Mouse (Mus musculus) spleen, postnatal 10 days (tissue): ENCODE results near the gene Cdk19.

ENCODE experiments used
- DNase-seq, 2 experiments: peaks; one replicate each; pipeline ENCODE4 v3.0.0; 2021 to 2022; ENCODE audit warnings: low spot score in 2 of 2

The Cdk19 gene

GRCm38 (mm10) chr10:40339351-40339964 is at the start of gene Cdk19:
Gene Cdk19 (plus strand): TSS chr10:40339564.
- no peak for DNase-seq

DNA sequence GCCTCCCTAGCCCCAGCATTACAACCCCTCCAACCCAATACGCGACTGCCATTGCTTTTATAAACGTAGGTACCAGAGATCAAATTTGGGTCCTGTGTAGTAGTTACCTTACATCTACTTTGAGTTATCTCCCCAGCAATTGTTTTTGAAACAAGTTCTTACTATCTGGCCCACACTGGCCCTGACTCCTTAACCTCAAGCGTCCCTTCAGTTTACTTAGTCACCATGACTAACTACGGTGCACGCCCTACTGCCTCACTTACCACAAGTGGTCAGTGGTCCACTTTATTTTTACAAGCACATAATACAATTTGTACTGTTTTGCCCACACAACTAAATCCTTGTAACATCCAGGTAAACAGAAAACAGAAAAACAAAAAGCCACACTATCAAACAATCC is 46.7 kb upstream of the Cdk19 start:
- DNase-seq = no peak

- peak; percentile 80 to 84 for DNase-seq
Measured at GRCm38 (mm10) chr10:40300648-40301171, 38.7 kb upstream of the Cdk19 start.

- DNase-seq = peak; percentile 72 to 81
Measured at GRCm38 (mm10) chr10:40301181-40302075, 37.9 kb upstream of the Cdk19 start.

- peak; percentile 99 to 100 for DNase-seq
Measured at GRCm38 (mm10) chr10:40302140-40302985, 37.0 kb upstream of the Cdk19 start, which contains the start of gene Amd1. Gene Amd1 (minus strand): TSS chr10:40302186.

- no peak for DNase-seq
Measured at GRCm38 (mm10) chr10:40305989-40306388, 33.4 kb upstream of the Cdk19 start.

DNA sequence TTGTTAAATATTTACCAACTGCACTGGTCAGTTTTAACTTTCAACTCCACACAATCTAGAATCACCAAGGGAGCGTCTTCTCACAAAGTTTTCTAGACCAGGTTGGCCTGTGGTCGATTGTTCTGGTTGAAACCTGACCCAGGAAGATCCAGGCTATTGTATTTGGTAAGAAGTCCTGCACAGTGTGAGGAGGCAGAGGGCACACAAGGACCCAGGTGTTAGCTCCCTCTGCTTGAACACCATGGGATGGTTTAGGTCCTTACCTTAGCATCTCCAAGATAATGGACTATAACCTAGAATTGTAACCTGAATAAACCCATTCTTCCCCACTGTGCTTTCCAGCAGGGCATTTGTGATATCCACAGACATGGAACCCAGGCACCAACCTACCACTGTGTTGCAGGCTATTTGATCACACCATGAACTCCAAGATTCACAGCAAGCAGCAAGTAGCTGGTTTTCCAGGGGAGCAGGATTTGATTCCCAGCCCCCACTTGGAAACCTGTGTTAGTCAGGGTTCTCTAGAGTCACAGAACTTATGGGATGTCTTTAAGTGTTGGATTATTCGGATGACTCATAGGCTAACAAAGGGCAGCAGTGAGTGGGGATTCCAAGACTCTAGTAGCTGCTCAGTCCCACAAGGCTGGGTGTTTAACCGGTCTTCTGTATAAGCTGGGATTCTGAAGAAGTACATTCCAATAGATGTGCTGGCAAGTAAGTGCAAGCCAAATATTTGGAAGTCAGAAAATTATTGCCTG is 31.4 kb upstream of the Cdk19 start:
- no peak for DNase-seq

DNA sequence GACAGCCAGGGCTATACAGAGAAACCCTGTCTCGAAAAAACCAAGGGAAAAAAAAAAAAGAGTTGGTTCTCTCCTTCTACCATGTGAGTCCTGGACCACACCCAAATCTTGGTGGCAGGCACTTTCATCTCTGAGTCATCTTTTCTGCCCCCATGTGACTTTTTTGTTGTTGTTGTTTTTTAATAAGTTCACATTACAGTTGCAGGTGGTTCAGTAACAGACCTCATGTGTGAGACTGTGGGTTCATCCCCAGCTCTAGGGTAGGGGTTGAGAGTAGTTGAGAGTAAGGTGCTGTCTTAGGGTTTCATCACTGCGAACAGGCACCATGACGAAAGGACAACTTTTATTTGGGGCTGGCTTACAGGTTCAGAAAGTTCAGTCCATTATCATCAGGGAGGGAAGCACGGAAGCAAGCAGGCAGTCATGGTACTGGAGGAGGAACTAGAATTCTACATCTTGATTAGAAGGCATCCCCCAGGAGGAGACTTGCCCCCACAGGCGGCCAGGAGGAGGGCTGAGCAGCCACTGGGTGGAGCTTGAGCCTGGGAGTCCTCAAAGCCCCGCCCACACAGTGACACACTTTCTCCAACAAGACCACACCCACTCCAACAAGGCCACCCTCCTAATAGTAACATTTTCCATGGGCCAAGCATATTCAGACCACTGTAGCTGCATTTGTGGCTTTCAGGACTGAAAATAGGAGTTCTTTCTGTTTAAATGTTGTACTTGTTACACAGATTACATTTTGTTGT is 29.3 kb upstream of the Cdk19 start:
- peak in 1 of 2 experiments; percentile 81 for DNase-seq

DNA sequence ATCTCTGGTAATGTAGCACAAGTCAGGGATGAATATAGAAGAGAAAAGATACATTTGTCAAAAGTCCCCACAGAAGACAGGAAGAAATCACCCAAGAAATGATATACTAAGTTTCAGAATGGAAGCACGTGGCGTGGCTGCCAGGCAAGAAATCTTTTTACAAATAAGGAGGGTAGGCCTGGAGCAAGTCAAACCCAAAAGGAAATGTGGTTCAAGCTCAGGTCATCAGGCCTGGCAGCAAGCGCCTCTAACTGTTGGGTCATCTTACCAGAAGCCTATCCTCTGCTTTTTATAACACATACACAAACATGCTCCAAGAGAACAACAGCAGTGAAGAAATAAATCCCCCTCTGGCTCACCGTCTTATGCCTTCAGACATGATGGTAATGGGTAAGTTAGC is 26.6 kb upstream of the Cdk19 start:
- DNase-seq = no peak

- DNase-seq = no peak
Measured at GRCm38 (mm10) chr10:40316841-40317585, 22.4 kb upstream of the Cdk19 start.

GRCm38 (mm10) chr10:40320306-40320705 is 19.1 kb upstream of the Cdk19 start:
- no peak for DNase-seq

DNA sequence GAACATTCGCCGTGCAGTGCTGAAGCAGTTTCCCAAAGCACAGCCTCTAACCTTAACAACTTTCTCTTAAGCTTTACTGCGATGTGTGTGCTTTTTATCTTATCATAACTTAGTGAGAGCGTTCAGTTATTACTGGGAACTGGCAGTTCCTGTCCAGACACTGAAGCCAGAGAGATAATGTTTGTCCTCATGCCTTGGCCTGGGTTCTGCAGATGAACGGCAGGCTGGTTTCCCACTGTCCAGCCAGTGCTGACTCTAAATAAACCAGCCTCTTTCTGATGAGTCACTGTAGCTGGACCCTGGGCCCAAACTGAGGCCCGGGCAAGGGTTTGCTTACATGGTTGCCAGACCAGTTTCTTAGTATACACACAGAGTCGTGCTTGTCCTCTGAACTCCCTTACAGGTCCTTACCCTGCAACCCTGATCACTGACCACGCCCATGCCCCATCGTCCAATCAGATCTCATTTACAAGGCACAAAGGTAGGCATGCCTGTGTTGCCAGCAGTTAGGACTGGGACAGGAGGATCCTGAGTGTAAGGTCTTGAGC is 11.3 kb upstream of the Cdk19 start:
- peak; percentile 49 to 73 for DNase-seq

GRCm38 (mm10) chr10:40330262-40330661 is 9.1 kb upstream of the Cdk19 start:
- DNase-seq = no peak

- DNase-seq = no peak
Measured at GRCm38 (mm10) chr10:40332864-40333263, 6.5 kb upstream of the Cdk19 start.

DNA sequence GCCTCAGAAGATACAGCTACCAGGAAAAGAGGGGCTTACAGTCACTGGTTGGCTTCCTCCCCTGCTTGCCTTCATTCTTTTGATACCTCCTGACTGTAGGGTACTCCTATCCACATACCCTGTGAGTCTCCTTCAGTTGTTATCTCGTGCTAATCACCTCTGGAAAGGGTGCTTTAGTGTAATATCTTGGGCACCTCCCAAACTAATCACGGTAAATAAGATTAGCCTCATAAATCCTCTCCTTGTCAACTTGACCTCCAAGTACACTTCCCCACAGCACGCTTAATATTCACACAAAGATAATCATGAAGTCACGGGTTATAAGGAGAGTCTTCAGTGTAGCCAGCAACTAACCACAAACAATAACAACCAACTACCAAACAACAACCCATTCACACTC is 2.7 kb downstream of the Cdk19 start:
- DNase-seq = no peak

DNA sequence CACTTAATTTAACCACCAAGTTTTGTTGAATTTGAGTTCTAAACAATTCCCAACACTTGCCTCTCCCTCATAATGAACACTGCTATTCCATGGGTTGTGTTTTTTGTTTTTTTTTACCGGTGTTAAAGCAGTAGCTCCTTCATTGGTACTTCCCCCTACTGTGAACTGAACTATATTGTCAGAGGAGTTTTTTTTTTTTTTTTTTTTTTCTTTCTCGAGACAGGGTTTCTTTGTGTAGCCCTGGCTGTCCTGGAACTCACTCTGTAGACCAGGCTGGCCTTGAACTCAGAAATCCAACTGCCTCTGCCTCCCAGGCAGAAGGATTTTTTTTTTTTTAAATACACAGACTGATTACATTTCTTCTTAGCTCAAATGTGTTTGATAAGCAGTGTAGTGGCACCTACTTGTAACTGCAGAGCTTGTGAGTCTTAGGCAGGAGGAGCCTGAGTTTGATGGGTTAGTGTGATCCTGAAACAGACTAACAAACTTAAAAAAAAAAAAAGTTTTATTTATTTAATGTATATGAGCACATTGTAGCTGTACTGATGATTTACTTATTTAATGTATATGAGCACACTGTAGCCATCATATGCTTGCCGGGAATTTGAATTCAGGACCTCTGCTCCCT is 7.5 kb downstream of the Cdk19 start:
- no peak for DNase-seq

DNA sequence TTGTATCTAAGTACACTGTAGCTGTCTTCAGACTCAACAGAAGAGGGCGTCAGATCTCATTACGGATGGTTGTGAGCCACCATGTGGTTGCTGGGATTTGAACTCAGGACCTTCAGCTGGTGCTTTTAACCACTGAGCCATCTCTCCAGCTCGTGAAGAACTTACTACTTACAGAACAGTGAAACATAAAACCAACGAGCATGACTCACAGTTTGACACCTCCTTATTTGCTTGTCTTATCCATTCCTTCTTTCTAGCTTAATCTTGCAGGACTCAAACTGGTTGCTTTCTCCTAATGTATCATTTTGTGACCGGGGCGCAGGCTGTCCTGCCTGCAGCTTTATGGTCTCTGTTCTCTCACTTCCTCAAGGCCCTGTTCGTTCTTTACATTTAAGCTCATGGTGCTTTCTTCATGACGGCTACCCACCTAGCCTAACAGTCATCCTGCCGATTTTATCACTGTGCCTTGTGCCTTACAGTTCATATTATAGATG is 8.1 kb downstream of the Cdk19 start:
- DNase-seq = peak; percentile 37 to 44
